Mouse (Mus musculus): ENCODE data around the gene Zmiz2.

- TF ChIP-seq CTCF (IDR thresholded peaks at IDR 0.05; ENCODE audit: low read depth) (peak; percentile 95), EP300 (optimal IDR thresholded peaks at IDR 0.05) (no peak)
Measured at GRCm38 (mm10) chr11:6365885-6366284, 23.0 kb upstream of the Zmiz2 start.
